Mouse (Mus musculus): Measurements from ENCODE around the gene Gm13697.

The Gm13697 gene

GRCm38 (mm10) chr2:84032505-84032904 is 48.0 kb downstream of the Gm13697 start:
- no peak for DNase-seq (ENCODE audit: low spot score in 2 of 2)

GRCm38 (mm10) chr2:84035997-84036396 is 51.5 kb downstream of the Gm13697 start:
- no peak for DNase-seq (ENCODE audit: low spot score in 2 of 2)
